Mouse (Mus musculus): ENCODE measurements at regions not wholly inside any gene's neighbourhood (a gene's known extent, or its start where the extent isn't known, plus 50 kb on each side); places are given as distances from the start of the nearest gene placed in this dataset.

GRCm38 (mm10) chr11:104065181-104065580, 67.5 kb upstream of the Crhr1 start:
- H3K4me2 ChIP-seq (ENCODE audit: low read length): no peak overlapping the region
- H3K4me1 ChIP-seq (ENCODE audit: control insufficient read depth, insufficient read depth, low read length): no peaks in the 10 kb centered on the region
- no peaks in the 10 kb centered on the region for H3K9me3 ChIP-seq (replicated peaks; ENCODE audit: control insufficient read depth, low read length)
- no peak overlapping the region for H3K27ac ChIP-seq (ENCODE audit: low read depth, low read length)
- 79% methylated on average over 5 of the region's 5 CpGs for WGBS
- H3K9ac ChIP-seq (ENCODE audit: low read length): no peak overlapping the region
- no peaks in the 10 kb centered on the region for H3K36me3 ChIP-seq (ENCODE audit: control insufficient read depth, insufficient read depth, low read length)
- DNase-seq (ENCODE audit: low spot score) (no peak), ATAC-seq (no peak)
- H3K4me3 ChIP-seq (ENCODE audit: low read depth, low read length): no peak overlapping the region
- H3K27me3 ChIP-seq (replicated peaks; ENCODE audit: control insufficient read depth, insufficient read depth, low read length): no peaks in the 10 kb centered on the region

DNA sequence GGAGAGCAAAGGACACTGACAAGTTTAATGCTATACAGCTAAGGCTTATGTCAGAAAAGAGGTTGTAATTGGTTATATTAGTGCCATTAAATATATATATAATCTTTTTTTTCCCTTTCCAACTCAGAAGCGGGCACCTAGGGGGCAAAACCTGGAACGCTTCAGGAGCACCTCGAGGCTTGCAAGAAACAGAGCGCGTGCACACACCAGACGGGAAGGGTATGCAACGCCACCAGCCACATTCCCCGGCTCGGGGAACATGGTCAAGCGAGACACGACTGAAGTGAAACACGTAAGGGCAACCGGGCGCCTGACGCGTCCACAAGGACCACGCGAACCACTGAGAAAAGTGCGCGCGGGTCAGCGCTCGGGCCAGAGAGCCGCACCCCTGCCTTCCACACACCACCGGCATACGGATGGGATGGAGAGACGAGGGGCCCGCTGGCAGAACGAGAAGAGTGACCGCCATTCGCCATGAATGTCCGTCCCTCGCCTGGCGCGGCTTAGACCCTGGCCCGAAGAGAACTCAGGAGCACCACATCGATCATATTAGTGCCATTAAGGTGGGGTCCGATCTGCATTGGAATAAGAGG, 60.0 kb upstream of the Crhr1 start:
- H3K4me3 ChIP-seq (ENCODE audit: low read depth, low read length): no peak overlapping the region
- no peak overlapping the region for H3K4me2 ChIP-seq (ENCODE audit: low read length)
- no peak overlapping the region for H3K9ac ChIP-seq (ENCODE audit: low read length)
- H3K27me3 ChIP-seq (replicated peaks; ENCODE audit: control insufficient read depth, insufficient read depth, low read length): no peaks in the 10 kb centered on the region
- H3K36me3 ChIP-seq (ENCODE audit: control insufficient read depth, insufficient read depth, low read length): no peaks in the 10 kb centered on the region
- H3K9me3 ChIP-seq (replicated peaks; ENCODE audit: control insufficient read depth, low read length): no peaks in the 10 kb centered on the region
- no peaks in the 10 kb centered on the region for H3K4me1 ChIP-seq (ENCODE audit: control insufficient read depth, insufficient read depth, low read length)
- WGBS: 95% methylated on average over 38 of the region's 38 CpGs
- no peak overlapping the region for H3K27ac ChIP-seq (ENCODE audit: low read depth, low read length)
- ATAC-seq (no peak), DNase-seq (ENCODE audit: low spot score) (no peak)

- no peak overlapping the region for H3K27ac ChIP-seq (ENCODE audit: low read depth, low read length)
Measured at GRCm38 (mm10) chr11:104074763-104075162, 57.9 kb upstream of the Crhr1 start.

DNA sequence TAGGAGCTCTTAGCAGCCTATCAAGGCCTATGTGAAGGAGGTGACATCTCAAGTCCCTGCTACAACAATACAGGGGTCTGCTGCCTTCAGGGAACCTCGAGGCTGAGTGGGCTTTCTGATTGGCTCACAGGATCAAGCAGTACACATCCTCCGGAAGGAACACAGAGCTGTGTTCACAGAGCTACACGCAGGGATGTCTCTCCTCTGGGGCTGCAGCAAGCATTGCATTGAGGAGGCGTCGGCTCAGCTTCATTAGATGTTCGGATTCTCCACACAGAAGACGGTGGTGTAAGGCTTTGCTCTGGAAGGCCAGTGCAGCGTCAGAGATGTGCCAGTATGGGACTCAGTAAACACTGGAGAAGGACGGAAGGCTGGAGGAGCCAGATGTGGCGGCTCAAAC, 57.3 kb upstream of the Crhr1 start:
- Histone ChIP-seq H3K9ac (ENCODE audit: low read length) (no peak overlapping the region), H3K4me2 (ENCODE audit: low read length) (no peak overlapping the region), H3K27ac (ENCODE audit: low read depth, low read length) (no peak overlapping the region), H3K27me3 (replicated peaks; ENCODE audit: control insufficient read depth, insufficient read depth, low read length) (no peaks in the 10 kb centered on the region), H3K4me1 (ENCODE audit: control insufficient read depth, insufficient read depth, low read length) (no peaks in the 10 kb centered on the region), H3K4me3 (ENCODE audit: low read depth, low read length) (no peak overlapping the region), H3K36me3 (ENCODE audit: control insufficient read depth, insufficient read depth, low read length) (no peaks in the 10 kb centered on the region), H3K9me3 (replicated peaks; ENCODE audit: control insufficient read depth, low read length) (no peaks in the 10 kb centered on the region)
- ATAC-seq (no peak), DNase-seq (ENCODE audit: low spot score) (no peak)
- 64% methylated on average over 10 of the region's 10 CpGs for WGBS

More at GRCm38 (mm10) chr11:104074763-104075162, 57.9 kb upstream of the Crhr1 start:
- Histone ChIP-seq H3K4me2 (ENCODE audit: low read length) (no peak overlapping the region), H3K36me3 (ENCODE audit: control insufficient read depth, insufficient read depth, low read length) (no peaks in the 10 kb centered on the region), H3K27me3 (replicated peaks; ENCODE audit: control insufficient read depth, insufficient read depth, low read length) (no peaks in the 10 kb centered on the region), H3K9ac (ENCODE audit: low read length) (no peak overlapping the region), H3K9me3 (replicated peaks; ENCODE audit: control insufficient read depth, low read length) (no peaks in the 10 kb centered on the region), H3K4me1 (ENCODE audit: control insufficient read depth, insufficient read depth, low read length) (no peaks in the 10 kb centered on the region), H3K4me3 (ENCODE audit: low read depth, low read length) (no peak overlapping the region)
- DNase-seq (ENCODE audit: low spot score): no peak
- WGBS: 83% methylated on average over 1 of the region's 1 CpGs
- ATAC-seq: no peak

DNA sequence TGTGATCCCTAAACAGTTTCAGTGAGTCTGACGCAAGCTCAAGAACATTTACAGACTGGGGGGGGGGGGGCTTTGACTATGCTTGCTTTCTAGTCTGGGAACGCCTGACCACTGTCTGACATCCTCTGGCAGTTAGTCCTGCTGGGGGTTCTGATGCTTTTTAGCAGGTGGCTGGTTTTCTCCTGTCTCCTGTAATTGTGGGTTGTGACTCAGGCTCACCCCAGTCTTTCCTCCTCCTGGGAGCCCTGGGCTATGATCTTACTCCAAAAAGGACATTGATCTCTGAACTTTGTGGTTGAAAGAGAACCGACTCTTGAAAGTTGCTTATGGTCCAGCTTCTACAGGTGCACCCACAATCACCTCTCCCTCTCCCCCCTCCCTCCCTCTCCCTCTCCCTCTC, 50.6 kb upstream of the Crhr1 start:
- Histone ChIP-seq H3K27me3 (replicated peaks; ENCODE audit: control insufficient read depth, insufficient read depth, low read length) (no peaks in the 10 kb centered on the region), H3K4me3 (ENCODE audit: low read depth, low read length) (no peak overlapping the region), H3K9ac (ENCODE audit: low read length) (no peak overlapping the region), H3K9me3 (replicated peaks; ENCODE audit: control insufficient read depth, low read length) (no peaks in the 10 kb centered on the region), H3K36me3 (ENCODE audit: control insufficient read depth, insufficient read depth, low read length) (no peaks in the 10 kb centered on the region), H3K4me2 (ENCODE audit: low read length) (no peak overlapping the region), H3K27ac (ENCODE audit: low read depth, low read length) (no peak overlapping the region), H3K4me1 (ENCODE audit: control insufficient read depth, insufficient read depth, low read length) (0 out of 2 replicates have a peak, but pooled peaks cover 2% of the 10 kb centered on the region)
- no peak for ATAC-seq
- no peak for DNase-seq (ENCODE audit: low spot score)
- WGBS: 81% methylated on average over 3 of the region's 3 CpGs
